Mouse (Mus musculus): ENCODE measurements around the gene Ppp1r16b. TPM values are rescaled to one million over a fixed set of nuclear protein-coding genes. Genes with fewer than 3 reads are reported as not detected.

The Ppp1r16b gene
- polyA plus RNA-seq, 1 experiment: 55.8 TPM

DNA sequence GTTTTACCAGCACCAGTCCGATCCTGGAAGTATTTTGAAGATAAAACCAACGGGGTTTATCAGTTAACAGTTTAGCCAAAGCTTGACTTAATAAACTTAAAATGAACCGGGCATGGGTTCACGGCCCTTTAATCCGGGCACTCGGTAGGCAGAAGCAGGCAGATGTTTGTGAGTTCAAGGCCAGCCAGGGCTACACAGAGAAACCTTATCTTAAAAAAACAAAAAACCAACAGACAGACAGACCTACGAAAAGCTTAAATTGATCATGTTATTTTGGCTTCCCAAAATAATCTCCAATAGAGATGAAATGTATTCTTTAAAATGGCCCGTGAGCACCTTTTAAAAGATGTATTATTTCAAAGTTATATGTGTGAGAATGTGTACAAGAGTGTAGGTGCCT is 39.5 kb upstream of the Ppp1r16b start:
- peak overlapping the region; percentile 84 for H3K4me3 ChIP-seq (ENCODE audit: control insufficient read depth, insufficient read depth, low read length)
- H3K27ac ChIP-seq (ENCODE audit: control insufficient read depth, insufficient read depth, low read length): no peak overlapping the region
- TF ChIP-seq POLR2A (IDR thresholded peaks at IDR 0.05; ENCODE audit: control insufficient read depth, extremely low read depth, insufficient read depth, low read length, poor library complexity) (no peak), CTCF (IDR thresholded peaks at IDR 0.05; ENCODE audit: borderline replicate concordance, control insufficient read depth, extremely low read depth, insufficient read depth, low read length, poor library complexity) (no peak)
- H3K27me3 ChIP-seq (ENCODE audit: control insufficient read depth, insufficient read depth, low read length): no peaks in the 10 kb centered on the region; the same call in 1 of the 2 replicates
- no peak for DNase-seq
- WGBS: 28% methylated on average over 8 of the region's 8 CpGs
- H3K36me3 ChIP-seq (ENCODE audit: control insufficient read depth, insufficient read depth, low read length): peaks cover 27% of the 10 kb centered on the region
- H3K4me1 ChIP-seq (replicated peaks; ENCODE audit: control insufficient read depth, insufficient read depth, low read length): peaks cover 11% of the 10 kb centered on the region

DNA sequence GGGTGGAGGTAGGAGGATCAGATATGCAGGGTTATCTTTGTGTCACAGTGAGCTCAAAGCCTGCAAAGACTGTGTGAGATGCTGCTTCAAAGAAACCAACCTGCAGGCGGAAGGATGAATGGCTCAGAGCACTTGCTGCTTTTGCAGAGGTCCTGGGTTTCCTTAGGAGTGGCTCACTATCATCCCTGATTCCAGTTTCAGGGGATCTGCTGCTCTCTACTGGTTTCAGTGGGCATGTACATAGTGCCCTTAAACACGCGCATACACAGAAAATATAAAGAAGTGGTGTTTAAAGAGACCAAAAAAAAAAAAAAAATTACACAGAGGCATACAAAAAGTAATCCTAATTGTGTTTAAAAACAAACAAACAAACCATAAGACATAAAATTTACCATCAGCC is 36.3 kb upstream of the Ppp1r16b start:
- DNase-seq: no peak
- peaks cover 56% of the 10 kb centered on the region for H3K36me3 ChIP-seq (ENCODE audit: control insufficient read depth, insufficient read depth, low read length)
- 90% methylated on average over 3 of the region's 3 CpGs for WGBS
- H3K4me1 ChIP-seq (replicated peaks; ENCODE audit: control insufficient read depth, insufficient read depth, low read length): peaks cover 11% of the 10 kb centered on the region
- H3K27ac ChIP-seq (ENCODE audit: control insufficient read depth, insufficient read depth, low read length): no peak overlapping the region
- no peaks in the 10 kb centered on the region for H3K27me3 ChIP-seq (ENCODE audit: control insufficient read depth, insufficient read depth, low read length)
- H3K4me3 ChIP-seq (ENCODE audit: control insufficient read depth, insufficient read depth, low read length): no peak overlapping the region
- no peak for TF ChIP-seq POLR2A (IDR thresholded peaks at IDR 0.05; ENCODE audit: control insufficient read depth, extremely low read depth, insufficient read depth, low read length, poor library complexity)
- no peak for TF ChIP-seq CTCF (IDR thresholded peaks at IDR 0.05; ENCODE audit: borderline replicate concordance, control insufficient read depth, extremely low read depth, insufficient read depth, low read length, poor library complexity)

DNA sequence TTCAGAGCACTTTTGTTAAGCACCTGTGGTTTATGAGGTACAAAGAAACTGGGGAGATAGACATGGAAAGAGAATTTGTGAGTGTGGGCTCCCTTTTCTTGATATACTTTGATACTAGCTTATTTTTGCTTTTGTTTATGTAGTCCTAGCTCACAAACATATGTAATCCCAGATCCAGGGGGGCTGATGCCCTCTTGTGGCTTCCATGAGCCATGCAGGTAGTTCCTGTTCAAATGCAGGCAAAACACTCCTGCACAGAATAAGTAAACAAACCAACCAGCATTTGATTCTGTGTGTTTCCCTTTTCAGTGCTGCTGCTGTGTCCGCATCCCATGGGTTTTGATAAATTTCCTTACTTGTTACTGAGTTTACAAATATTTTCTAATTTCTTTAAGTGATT is 35.8 kb upstream of the Ppp1r16b start:
- no peak overlapping the region for H3K4me3 ChIP-seq (ENCODE audit: control insufficient read depth, insufficient read depth, low read length)
- no peaks in the 10 kb centered on the region for H3K27me3 ChIP-seq (ENCODE audit: control insufficient read depth, insufficient read depth, low read length)
- no peak overlapping the region for H3K27ac ChIP-seq (ENCODE audit: control insufficient read depth, insufficient read depth, low read length)
- no peak for TF ChIP-seq POLR2A (IDR thresholded peaks at IDR 0.05; ENCODE audit: control insufficient read depth, extremely low read depth, insufficient read depth, low read length, poor library complexity)
- no peak for TF ChIP-seq CTCF (IDR thresholded peaks at IDR 0.05; ENCODE audit: borderline replicate concordance, control insufficient read depth, extremely low read depth, insufficient read depth, low read length, poor library complexity)
- H3K4me1 ChIP-seq (replicated peaks; ENCODE audit: control insufficient read depth, insufficient read depth, low read length): peaks cover 11% of the 10 kb centered on the region
- peaks cover 59% of the 10 kb centered on the region for H3K36me3 ChIP-seq (ENCODE audit: control insufficient read depth, insufficient read depth, low read length)
- WGBS: 98% methylated on average over 1 of the region's 1 CpGs
- no peak for DNase-seq

DNA sequence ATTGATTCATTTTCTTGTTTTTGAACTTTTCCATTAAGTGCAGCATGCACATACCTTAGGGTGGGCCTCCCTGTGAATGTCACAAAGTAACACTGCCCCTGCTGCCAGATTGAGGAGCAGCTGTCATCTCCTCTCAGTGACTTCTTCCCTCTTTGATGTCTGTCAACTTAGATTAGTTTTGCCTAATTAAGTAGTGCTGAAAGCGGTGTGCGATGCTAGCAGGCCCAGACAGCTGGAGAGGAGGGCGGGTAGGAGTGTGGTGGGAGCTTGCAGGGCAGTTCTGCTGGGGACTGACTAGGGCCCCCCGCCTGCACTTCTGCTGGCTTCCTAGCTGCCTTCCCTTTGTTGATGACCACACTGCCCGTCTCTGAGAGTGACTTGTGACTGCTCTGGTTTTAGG is 33.3 kb upstream of the Ppp1r16b start:
- Histone ChIP-seq H3K27ac (ENCODE audit: control insufficient read depth, insufficient read depth, low read length) (no peak overlapping the region), H3K27me3 (ENCODE audit: control insufficient read depth, insufficient read depth, low read length) (no peaks in the 10 kb centered on the region), H3K4me1 (replicated peaks; ENCODE audit: control insufficient read depth, insufficient read depth, low read length) (no peaks in the 10 kb centered on the region), H3K4me3 (ENCODE audit: control insufficient read depth, insufficient read depth, low read length) (no peak overlapping the region), H3K36me3 (ENCODE audit: control insufficient read depth, insufficient read depth, low read length) (peaks cover 79% of the 10 kb centered on the region)
- no peak for TF ChIP-seq CTCF (IDR thresholded peaks at IDR 0.05; ENCODE audit: borderline replicate concordance, control insufficient read depth, extremely low read depth, insufficient read depth, low read length, poor library complexity)
- TF ChIP-seq POLR2A (IDR thresholded peaks at IDR 0.05; ENCODE audit: control insufficient read depth, extremely low read depth, insufficient read depth, low read length, poor library complexity): no peak
- no peak for DNase-seq
- 99% methylated on average over 5 of the region's 5 CpGs for WGBS

DNA sequence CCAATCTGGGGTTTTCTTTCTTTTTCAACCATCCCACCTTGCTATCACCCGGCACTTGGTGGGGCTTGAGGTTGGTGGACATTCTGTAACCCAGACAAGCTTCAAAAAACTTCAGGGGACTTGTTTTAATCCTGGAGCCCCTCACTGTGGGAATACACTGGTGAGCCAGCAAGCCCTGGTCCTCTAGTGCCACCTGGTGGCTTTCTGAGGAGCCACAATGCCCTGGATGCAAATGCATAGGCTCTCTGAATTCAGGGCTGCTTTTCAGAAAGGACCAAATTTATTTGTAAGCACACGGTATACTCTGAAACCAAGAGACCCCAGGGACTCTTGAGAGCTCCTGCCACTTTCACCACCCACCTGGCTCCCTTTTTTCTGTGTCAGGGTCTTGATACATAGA is 23.3 kb upstream of the Ppp1r16b start:
- Histone ChIP-seq H3K4me1 (replicated peaks; ENCODE audit: control insufficient read depth, insufficient read depth, low read length) (no peaks in the 10 kb centered on the region), H3K27me3 (ENCODE audit: control insufficient read depth, insufficient read depth, low read length) (no peaks in the 10 kb centered on the region), H3K27ac (ENCODE audit: control insufficient read depth, insufficient read depth, low read length) (no peak overlapping the region), H3K4me3 (ENCODE audit: control insufficient read depth, insufficient read depth, low read length) (no peak overlapping the region), H3K36me3 (ENCODE audit: control insufficient read depth, insufficient read depth, low read length) (peaks cover 25% of the 10 kb centered on the region)
- TF ChIP-seq POLR2A (IDR thresholded peaks at IDR 0.05; ENCODE audit: control insufficient read depth, extremely low read depth, insufficient read depth, low read length, poor library complexity) (no peak), CTCF (IDR thresholded peaks at IDR 0.05; ENCODE audit: borderline replicate concordance, control insufficient read depth, extremely low read depth, insufficient read depth, low read length, poor library complexity) (peak; percentile 73; the same call in 1 of the 2 replicates)
- peak; percentile 70 for DNase-seq
- 22% methylated on average over 2 of the region's 2 CpGs for WGBS

DNA sequence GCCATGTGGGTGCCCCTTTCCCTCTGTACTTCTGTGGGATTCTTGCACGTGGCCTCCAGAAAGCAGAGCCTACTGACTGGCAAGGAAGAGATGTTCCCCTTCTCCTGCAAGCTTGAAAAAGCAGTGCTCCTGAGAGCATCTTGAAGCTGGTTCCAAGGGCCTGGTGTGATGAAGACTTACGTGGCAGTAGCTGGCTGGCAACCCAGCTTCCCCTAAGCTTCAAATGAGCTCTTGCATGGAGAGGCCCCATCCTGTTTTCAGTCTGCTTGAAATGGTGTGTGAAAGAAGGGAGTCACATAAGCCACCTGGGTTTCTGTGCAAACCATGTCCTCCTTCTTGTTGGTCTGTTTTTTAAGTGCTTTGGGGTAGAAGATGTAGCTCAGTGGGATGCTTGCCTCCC is 22.6 kb upstream of the Ppp1r16b start:
- Histone ChIP-seq H3K36me3 (ENCODE audit: control insufficient read depth, insufficient read depth, low read length) (peaks cover 19% of the 10 kb centered on the region), H3K27ac (ENCODE audit: control insufficient read depth, insufficient read depth, low read length) (no peak overlapping the region), H3K4me1 (replicated peaks; ENCODE audit: control insufficient read depth, insufficient read depth, low read length) (no peaks in the 10 kb centered on the region), H3K4me3 (ENCODE audit: control insufficient read depth, insufficient read depth, low read length) (no peak overlapping the region), H3K27me3 (ENCODE audit: control insufficient read depth, insufficient read depth, low read length) (no peaks in the 10 kb centered on the region)
- 94% methylated on average over 2 of the region's 2 CpGs for WGBS
- no peak for DNase-seq
- no peak for TF ChIP-seq CTCF (IDR thresholded peaks at IDR 0.05; ENCODE audit: borderline replicate concordance, control insufficient read depth, extremely low read depth, insufficient read depth, low read length, poor library complexity)
- TF ChIP-seq POLR2A (IDR thresholded peaks at IDR 0.05; ENCODE audit: control insufficient read depth, extremely low read depth, insufficient read depth, low read length, poor library complexity): no peak

DNA sequence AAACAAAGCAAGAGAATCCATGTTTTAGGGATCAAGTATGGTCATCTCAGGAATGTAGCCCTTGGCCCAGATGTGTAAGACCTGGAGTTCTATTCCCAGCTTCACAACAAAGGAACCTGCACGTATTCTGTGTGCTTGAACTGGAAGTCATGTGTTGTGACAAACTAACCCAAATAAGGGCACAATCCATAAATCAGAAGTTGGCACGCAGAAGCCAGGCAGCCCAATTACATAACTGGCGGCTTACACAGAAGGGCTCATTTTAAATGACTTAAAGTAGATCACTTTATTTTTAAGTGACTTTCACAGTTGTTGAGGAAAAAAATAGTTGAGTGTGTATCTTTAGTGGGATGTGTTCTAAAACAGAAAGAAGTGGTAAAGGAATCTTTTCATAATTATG is 21.4 kb upstream of the Ppp1r16b start:
- Histone ChIP-seq H3K27me3 (ENCODE audit: control insufficient read depth, insufficient read depth, low read length) (no peaks in the 10 kb centered on the region), H3K36me3 (ENCODE audit: control insufficient read depth, insufficient read depth, low read length) (peaks cover 15% of the 10 kb centered on the region), H3K27ac (ENCODE audit: control insufficient read depth, insufficient read depth, low read length) (no peak overlapping the region), H3K4me3 (ENCODE audit: control insufficient read depth, insufficient read depth, low read length) (no peak overlapping the region), H3K4me1 (replicated peaks; ENCODE audit: control insufficient read depth, insufficient read depth, low read length) (no peaks in the 10 kb centered on the region)
- WGBS: 90% methylated on average over 3 of the region's 3 CpGs
- no peak for TF ChIP-seq POLR2A (IDR thresholded peaks at IDR 0.05; ENCODE audit: control insufficient read depth, extremely low read depth, insufficient read depth, low read length, poor library complexity)
- no peak for TF ChIP-seq CTCF (IDR thresholded peaks at IDR 0.05; ENCODE audit: borderline replicate concordance, control insufficient read depth, extremely low read depth, insufficient read depth, low read length, poor library complexity)
- no peak for DNase-seq
